Mouse (Mus musculus) lung, adult 18-20 months (tissue): ENCODE measurements around the gene S100a3.
A peak's percentile ranks its signal among the peaks of the same experiment; 100 is the strongest.

Experiments
- DNase-seq, 2 experiments: peaks; one replicate each; pipeline ENCODE4 v3.0.0; 2022; ENCODE audit warnings: mixed read lengths in 2 of 2

The S100a3 gene

DNA sequence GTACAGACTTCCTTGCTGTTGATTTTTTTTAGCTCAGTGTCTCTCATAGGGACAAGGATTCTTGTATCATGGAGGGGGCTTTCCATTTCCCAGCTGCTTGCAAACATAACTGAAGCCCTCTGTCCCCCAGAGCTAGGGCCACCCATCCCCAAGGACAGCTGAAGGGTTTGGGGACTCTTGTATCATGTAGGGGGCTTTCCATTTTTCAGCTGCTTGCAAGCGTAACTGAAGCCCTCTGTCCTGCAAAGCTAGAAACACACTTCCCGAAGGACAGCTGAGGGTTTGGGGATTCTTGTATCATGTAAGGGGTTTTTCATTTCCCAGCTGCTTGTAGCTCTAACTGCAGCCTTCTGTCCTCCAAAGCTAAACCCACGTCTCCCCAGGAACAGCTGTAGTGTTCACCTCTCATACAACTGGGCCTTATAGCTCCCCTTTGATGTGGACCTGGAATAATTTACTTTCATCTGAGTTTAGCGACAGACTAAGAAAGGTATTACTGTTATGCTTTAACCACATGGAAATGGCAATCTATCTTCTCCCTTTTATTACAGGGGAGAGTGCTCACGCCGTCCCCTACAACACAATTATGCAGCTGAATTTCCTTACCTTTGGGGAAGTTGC, at the start of gene S100a3:
TSS of gene S100a3 (plus strand) at position 571 of the 621 bp plus-strand sequence.
- DNase-seq: no peak

DNA sequence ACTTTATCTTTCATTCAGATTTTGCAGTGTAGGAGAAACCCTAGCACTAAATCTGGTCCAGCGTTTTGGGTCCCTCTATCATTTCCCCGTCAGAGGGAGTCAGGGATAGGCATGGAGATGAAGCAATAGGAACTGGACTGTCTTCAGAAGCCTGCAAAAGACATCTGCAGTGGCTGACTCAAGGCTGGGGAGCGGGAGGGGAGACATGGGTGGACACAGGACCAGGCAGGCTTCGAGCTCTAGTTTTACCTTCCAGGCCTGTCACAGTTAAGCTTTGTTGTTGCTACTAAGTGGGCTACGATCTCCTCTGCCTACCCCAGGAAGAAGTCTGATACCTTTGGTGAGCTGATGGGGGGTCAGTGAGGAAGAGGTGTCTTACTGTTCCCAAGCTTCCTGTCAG, 48.1 kb upstream of the S100a3 start:
- no peak for DNase-seq

DNA sequence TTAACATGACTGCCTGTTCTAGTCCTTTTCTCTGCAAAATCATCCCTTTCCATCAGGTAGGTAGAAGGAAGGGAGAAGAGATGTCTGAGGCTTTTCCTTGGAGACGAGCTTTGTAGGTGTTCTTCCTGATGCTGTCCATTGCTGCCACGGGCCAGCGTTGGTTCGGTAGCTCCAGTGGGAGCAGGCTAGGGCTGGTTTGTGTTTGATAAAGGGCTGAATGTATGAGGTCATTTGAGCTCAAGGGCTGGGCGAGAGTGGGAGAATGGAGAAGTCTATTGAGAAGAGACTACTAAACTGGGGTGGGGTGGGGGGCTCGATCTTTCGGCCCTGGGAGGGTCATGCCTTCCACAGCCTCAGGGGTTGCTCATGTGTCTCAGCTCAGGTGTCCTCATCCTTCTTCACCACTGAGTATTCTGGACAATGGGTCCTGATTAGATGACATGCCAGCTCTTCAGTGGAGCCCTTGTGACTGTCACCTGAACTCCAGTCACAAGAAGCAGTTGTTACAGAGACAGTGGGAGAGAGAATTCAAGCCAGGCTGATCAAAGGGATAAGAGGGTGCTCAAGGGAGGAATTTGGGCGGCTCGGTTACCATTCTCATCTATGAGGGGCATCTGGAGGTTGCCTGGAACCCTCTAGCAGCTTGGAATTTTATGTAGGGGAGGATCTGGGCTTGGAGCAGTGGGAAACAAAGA, 47.3 kb upstream of the S100a3 start:
- DNase-seq: no peak

DNA sequence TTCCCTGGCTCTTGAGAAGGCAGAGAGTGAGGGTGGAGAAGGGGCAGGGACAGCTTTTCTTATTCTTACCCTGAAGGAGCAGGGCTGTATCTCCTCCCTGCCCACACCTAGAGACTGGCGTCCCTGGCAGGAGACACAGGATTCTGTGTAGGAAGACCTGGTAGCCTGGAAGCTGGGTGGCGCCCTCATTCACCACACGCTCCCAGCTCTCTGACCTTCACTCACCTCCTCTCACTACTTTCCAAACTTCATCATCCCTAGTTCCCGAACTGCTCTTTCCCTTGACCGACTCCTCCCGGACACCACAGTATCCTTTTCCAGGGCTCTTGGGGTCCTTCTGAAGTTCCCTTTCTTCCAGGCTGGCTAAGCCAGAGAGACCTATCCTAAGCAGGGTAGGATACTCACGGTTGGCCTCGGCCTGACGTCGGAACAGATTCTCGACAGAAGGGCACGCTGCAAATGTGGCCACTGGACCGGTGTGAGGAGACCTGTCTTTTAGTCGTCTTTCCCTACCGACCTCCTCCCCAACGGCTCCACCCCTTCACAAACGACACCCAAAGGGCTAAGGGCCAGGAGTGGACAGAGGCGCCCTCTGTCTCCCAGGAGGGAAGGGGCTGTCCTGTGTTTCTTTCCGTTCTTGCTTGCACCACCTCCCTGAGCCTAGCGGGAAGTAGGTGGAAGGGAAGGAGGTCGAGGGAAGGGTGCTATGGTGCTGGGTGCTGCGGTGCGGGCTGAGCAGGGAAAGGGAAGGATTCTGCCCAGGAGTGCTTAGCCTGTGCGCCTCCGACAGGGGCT, 46.4 kb upstream of the S100a3 start, which contains the start of the genes S100a1 and S100a13:
TSS of gene S100a1 (minus strand) at position 597 of the 795 bp plus-strand sequence.
TSS of gene S100a13 (plus strand) at position 640 of the 795 bp plus-strand sequence.
- DNase-seq: peak; percentile 90 to 93

DNA sequence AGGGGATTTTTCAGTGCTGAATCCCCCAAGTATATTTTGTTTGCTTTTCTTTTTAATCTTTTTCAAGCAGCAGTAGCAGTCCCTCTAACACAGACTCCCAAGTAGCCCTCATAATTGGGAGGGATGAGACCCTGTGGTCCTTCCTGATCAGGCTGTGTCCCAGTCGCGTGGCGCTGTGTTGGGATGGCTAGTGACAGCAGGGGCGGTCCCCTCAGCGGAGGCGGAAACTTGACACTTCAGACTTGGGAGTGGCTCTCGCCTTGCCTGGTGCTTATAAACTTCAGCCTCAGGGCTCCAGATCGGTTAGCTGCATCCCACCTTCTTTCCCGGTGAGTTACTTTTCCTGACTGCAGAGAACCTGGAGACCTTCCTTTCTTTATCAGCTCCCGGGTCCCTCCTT, 45.7 kb upstream of the S100a3 start:
- peak; percentile 88 to 90 for DNase-seq

DNA sequence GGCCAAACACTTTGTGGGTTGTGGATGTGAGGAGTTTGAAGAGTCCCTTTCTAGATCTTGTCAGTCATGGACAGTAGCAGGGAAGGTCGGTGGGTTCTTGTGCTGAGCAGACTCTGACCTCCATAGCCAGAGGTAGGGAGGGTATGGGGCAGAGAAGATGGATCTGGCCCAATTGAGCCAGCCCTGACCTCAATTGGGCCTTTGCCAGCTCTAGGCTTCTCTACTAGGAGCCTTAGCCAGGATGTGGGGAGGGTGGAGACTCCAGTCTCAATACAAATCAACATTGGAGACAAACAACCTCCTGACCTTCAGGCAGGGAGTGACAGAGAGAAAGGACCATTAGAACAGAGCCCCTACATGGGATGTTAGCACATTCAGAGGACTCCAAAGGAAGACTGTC, 45.1 kb upstream of the S100a3 start:
- peak; percentile 65 to 80 for DNase-seq

DNA sequence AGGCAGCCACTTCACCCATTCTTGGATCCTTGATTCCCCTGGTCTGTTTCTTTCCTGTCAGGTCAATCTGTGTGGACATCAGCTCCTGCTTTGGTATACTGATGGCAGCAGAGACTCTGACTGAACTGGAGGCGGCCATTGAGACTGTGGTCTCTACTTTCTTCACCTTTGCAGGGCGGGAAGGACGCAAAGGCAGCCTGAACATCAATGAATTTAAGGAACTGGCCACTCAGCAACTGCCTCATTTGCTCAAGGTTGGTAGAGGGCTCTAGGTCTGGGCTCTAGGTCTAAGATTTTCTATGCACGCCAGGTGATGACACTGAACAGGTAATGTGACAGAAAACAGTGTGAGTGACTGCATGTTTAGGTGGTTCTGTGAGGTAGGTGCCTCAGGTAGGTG, 44.6 kb upstream of the S100a3 start:
- DNase-seq: no peak

DNA sequence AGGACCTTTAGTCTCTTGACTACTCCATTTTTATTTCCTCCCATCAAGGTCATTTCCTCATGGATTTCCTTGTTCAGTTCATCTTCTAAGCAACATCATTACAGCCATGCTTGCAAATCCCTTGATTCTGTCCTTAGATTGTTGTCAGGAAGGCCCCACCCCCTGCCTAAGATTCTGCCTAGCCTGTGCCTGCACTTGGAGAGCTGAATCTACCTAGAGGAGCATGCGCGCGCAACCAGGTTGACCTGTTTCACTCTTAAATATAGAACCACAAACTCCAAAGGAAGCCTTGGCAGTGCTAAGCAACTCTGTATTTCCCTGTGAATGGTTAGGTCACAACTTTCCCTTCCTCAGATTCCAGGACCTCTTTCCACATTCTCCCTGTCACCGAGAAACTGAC, 42.7 kb upstream of the S100a3 start:
- DNase-seq: no peak

DNA sequence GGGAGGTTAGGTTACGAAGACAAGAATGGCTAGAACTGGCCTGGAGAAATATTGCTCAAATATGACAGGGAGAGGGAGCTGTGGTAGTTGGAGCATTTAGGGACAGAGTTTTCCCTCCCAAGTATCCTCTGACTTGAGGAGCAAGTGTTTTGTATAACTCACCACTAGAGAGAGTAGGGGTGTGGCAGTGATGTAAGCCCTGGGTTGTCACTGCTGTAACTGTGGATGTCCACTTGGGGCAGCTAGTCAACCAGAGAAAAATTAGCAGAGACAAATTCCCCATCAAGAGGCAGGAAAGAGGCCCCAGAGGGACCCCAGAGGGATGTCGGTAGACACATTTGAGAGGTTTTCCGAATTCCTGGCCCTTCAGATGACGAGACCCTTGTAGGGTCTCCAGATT, 35.0 kb upstream of the S100a3 start:
- peak; percentile 53 to 77 for DNase-seq

DNA sequence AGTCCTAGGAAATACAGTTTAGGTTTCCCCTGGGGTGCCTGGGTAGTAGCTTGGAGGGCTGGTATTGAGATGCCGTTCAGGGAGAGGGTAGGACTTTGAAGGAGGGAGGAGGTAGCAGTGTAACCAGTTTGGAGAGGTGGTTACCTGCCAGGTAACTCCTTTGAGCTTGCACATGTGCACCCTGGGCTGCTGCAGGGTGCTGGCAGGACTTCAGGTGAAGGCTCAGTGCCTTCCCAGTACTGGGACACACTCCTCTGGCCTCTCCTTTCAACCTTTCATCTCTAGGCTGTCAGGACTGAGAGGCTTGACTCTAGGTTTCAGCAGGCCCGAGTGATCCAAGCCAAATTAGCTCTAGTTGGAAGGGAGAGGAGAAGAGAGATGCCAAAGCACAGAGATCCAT, 34.3 kb upstream of the S100a3 start:
- no peak for DNase-seq

DNA sequence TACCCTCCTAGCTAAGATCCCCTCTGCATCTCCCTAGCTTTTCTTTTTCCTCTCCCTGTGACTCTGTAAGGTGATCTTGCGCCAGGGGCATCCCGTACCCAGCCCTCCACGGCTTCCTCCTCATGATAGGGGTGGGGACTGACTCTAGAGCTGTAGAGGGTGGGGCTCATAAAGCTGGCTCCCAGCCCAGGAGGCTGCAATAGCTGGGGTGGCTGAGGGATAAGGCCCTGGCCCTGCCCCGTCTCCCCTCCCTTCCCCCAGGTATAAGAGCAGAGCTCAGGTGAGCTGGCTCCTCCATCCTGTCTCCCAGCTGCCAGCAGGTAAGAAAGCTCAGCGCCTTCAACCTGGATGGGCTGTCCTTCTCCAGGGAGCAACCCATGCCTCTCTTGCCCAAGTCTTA, 33.8 kb upstream of the S100a3 start, which contains the start of gene S100a14:
TSS of gene S100a14 (plus strand) at position 277 of the 400 bp plus-strand sequence.
- DNase-seq: peak; percentile 83 to 89

DNA sequence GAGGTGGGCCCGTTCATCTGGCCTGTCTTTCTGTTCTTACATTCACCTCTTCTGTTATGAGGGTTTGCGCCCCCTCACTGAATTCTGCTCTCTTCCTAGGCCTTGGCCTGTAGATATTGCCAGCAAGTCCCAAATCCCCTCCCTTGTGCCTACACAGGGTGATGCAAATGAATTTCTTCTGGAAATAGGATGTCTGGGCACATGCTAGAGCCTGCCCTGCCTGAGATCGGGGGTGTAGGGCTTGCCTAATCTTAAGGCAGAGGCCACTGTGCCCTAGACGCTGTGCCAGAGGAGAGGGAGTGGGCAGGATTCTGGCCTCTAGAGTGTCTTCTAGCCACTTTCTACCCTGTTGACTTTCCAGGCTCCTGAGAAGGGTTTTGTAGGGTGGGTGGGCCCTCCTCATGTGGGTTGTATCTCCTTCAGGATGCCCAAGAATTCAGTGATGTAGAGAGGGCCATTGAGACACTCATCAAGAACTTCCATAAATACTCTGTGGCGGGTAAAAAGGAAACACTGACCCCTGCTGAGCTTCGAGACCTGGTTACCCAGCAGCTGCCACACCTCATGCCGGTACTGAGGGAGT, 33.0 kb upstream of the S100a3 start:
- DNase-seq: no peak

DNA sequence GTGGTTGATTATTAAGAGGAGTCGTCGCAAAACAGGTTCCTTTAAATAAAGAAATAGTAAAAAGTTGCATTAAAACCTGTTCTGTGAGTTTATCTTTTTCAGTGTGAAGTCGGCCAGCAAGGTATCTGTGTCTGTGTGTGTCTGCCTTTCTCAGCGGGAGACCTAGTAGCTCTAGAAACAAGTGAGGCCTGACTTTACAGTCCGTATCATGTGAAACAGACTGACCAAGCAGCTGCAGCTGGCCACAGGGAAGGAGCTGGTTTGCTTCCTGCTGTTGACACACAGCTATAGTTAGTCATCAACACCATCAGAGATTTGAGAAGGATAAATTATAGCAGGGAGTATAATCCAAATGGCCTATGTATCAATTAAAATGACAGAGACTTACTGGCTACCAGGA, 28.7 kb upstream of the S100a3 start:
- DNase-seq: no peak

DNA sequence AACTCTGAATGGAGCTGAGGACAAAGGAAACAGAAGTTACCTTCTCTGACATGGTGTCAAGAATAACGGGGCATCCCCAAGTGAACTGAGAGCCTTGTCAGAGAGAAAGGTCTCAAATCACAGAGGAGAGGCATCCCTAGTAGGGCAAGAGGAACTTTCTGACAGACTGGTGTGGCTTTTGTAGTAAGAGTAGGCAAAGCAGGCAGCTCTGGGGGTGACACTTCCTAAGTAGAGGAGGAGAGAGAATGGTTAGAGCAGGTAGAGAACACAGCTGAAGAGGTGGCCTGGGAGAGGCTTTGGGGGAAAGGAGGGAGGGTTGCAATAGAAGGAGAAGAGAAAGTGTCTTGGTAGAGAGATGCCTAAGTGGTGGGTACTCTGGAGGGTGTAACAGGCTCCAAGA, 24.9 kb upstream of the S100a3 start:
- DNase-seq: no peak

DNA sequence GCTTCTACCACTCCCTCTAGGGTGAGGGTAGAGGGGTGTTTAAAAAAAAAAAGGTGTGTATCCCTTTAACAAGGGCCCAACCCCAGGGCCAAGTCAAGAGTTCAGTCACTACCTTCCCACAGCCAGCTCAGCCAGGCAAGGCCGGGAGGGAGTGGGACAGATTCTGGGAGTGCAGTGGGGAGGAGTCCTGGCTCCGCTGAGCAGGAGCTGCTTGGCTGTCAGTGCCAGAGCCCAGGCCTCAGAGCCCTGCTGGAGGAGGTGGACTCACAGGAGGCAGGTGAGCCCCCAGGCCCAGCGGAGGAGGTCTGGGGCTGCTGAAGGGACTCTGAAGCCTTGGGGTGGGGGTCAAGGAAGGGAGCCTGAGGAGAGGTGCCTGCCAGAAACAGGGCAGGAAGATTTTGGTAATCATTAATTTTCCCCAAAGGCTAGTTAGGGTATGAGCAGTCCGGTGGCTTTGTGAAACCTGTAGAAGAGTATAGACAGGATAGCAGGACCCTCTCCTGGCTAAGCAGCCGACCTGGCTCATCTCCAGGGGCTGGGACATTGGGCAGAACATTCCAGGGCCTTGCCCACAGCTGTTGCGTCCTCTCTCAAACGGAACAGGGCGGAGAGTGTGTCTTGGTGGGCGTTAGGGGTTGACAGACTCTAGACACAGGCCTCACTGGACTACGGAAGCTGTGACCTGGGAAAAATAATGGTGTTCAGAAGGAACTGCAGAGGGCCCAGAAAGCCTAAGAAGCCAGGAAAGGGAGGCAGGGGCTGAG, 23.1 kb upstream of the S100a3 start, which contains the start of gene S100a16:
TSS of gene S100a16 (plus strand) at position 114 of the 764 bp plus-strand sequence.
- DNase-seq: peak; percentile 88 to 90

DNA sequence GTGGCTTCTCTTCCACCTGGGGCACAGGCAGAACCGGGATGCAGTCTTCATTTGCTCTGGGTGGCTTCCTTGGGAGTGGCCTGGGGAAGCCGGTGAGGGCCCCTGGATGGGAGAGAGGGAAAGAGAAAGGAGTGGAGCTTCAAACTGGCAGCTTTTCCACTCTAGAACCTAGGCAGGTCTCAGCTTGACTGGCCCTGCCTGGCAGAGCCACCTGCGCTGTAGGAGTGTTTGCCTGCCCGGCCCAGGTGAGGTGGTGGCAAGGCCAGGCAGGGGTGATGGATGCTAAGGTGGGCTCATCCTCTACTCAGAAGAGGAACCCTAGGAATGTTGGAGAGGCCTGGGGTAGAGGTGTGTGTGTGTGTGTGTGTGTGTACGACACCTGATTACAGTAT, 22.5 kb upstream of the S100a3 start:
- no peak for DNase-seq

DNA sequence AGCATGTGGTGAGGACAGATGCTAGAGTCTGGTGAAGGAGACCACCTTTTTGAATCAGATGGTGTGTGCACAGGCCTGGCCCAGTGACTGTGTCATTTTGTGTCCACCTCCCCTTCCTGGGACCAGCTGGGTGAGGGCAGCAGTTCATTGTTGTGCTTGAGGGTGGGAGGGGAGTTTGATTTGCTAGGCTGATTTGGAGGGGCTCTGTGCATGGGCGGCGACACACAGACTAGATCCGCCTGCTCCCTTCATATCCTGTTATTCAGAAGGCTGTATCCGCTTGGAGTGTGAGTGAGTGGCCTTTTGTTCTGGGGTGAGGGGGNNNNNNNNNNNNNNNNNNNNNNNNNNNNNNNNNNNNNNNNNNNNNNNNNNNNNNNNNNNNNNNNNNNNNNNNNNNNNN, 19.5 kb upstream of the S100a3 start:
- peak; percentile 63 to 80 for DNase-seq

DNA sequence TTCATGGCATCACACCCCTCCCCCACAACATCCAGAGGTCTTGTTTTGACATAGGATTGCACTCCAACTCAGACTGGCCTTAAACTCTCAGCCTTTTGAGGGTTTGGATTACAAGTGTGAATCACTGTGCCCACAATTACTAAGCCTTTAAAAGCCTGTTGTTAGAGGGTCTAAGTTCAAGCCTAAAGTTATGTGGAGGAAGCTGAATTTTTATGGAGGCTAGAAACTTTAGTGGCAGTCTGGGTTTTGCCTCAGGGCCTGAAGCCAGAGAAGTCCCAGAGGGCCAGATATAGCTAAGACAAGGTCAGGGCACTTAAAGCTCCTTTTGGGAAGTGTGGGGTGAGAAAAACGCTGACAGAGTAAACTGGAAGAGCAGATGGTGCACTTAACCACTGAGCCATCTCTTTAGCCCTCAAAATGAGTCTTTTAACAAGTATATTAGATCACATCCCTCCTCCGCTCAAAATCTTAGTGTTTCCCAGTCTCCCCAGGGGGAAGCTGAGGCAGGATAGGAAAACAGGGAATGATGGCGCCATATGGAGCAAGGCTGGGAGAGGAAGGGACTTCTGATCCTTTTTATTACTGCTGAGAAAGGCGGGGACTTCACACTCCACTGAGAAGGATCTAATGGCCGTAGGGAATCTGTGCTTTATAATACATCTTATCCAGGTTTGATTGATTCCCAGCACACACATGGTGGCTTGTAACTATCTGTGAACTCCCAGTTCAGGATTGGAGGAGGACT, 10.5 kb upstream of the S100a3 start:
- DNase-seq: no peak

DNA sequence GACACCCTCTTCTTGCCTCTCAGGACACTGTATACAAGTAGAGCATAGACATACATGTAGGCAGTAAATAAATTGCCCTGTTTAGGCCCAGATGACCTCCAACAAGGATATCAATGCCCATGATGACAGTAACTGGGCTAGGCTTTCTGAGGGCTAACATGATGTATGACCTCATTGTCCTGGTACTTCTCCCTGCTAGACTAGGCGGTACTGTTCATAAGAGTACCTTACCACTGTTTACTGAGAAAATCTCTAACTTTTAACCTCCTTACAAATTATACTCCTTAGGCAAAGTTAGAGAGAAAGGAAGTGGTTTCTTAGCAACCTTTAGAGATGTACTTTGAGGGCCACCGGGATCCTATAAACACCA, 10.0 kb upstream of the S100a3 start:
- no peak for DNase-seq

DNA sequence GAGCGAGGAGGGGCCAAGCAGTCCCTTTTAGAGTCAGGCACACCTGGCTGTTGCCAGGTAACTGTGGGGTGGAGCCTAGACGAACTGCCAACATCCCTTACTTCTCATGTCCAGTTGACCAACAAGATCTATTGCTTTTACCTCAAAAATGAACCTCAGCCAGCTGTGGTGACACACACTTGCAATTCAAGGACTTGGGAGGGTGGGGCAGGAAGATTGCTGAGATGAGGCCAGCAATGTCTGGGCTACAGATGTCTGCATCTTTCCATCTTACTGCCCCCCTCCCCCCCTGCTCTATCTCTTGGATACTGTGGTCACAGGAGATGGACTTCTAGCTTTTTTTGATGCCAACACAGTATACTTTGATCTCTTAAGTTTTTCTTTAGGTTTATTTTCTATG, 8.1 kb upstream of the S100a3 start:
- no peak for DNase-seq

DNA sequence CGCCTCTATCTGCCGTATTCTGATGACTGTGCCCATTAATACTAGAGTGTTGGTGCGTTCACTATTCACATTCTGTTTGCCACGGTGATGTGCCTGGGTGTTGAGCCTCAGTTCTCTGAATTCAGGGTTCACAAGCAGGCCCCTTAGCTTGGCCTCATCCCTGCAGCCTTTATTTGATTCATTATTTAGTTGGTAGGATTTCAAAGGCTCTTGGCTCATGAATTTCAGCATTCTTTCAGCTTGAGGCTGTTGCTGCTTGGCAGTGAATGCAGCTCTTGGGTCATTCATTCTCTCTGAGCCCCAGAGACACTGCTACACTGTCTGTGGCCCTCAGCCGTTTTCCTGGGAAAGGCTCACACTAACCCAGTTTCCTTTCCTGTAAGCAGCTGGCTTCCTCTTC, 4.4 kb upstream of the S100a3 start:
- DNase-seq: no peak

DNA sequence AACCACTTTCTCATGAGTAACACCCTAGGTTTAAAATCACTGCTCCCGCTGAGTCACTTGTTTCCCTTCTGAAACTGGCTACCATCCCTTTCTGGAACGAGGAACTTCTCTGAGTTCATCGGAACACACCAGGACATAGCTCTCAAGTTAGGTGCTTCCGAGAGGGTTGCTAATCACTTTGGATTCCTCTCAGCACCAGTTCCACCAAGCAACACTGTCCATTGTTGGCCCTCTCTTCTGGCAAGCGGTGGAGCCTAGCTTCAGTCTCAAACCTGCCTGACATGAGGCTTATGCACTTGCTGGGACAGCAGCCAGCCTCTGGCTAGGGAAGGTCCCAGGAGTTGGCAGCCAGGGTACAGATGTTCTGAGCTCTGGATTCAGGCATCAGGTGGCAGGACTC, 14.3 kb downstream of the S100a3 start:
- DNase-seq: no peak
